Mouse (Mus musculus) hindbrain, postnatal 0 days (tissue): ENCODE data around the gene Mipep. TPM values are rescaled to one million over a fixed set of nuclear protein-coding genes. Genes with fewer than 3 reads are reported as not detected.

ENCODE experiments used
- ATAC-seq: fragments of 200-750 bp; cut with Nextera tagmentation; 2 replicates; pipeline ENCODE4 v1.8.0; 2017; ENCODE audit warnings: mild to moderate bottlenecking, moderate TSS enrichment, moderate library complexity
- DNase-seq: peaks from one replicate; pipeline ENCODE4 v3.0.0-alpha.2; 2015; ENCODE audit warnings: low spot score
- H3K27ac ChIP-seq: fragments of 300-500 bp; sonication (generic); 2 replicates; pipeline ENCODE4 v1.5.1; 2014; ENCODE audit warnings: mild to moderate bottlenecking
- H3K27me3 ChIP-seq: fragments of 300-500 bp; sonication (generic); 2 replicates; pipeline ENCODE4 v1.6.1; 2014; ENCODE audit warnings: low read length, mixed read lengths; ENCODE audit not compliant: insufficient read depth
- H3K36me3 ChIP-seq: fragments of 300-500 bp; sonication (generic); 2 replicates; pipeline ENCODE4 v1.6.1; 2014; ENCODE audit warnings: low read length, mixed read lengths; ENCODE audit not compliant: insufficient read depth
- H3K4me1 ChIP-seq: fragments of 300-500 bp; sonication (generic); 2 replicates; pipeline ENCODE4 v1.6.1; 2014; ENCODE audit warnings: antibody characterized with exemption, low read length, mixed read lengths; ENCODE audit not compliant: insufficient read depth
- H3K4me2 ChIP-seq: fragments of 300-500 bp; sonication (generic); 2 replicates; pipeline ENCODE4 v1.6.1; 2014; ENCODE audit warnings: low read depth, mild to moderate bottlenecking, low read length, moderate library complexity, mixed read lengths
- H3K4me3 ChIP-seq: fragments of 300-500 bp; sonication (generic); 2 replicates; pipeline ENCODE4 v1.5.1; 2014; ENCODE audit warnings: low read length
- H3K9ac ChIP-seq: fragments of 300-500 bp; sonication (generic); replicated peaks from 2 replicates; pipeline ENCODE4 v1.6.1; 2014; ENCODE audit warnings: mild to moderate bottlenecking, low read length, moderate library complexity, mixed read lengths
- H3K9me3 ChIP-seq: fragments of 300-500 bp; sonication (generic); 2 replicates; pipeline ENCODE4 v1.6.1; 2016; ENCODE audit warnings: low read length, mixed read lengths
- CTCF ChIP-seq: IDR thresholded peaks from 2 replicates; pipeline ENCODE4 v1.5.1; 2016; ENCODE audit warnings: antibody characterized with exemption, control low read depth, low read depth
- WGBS: fragments of 180-500 bp; shearing (Covaris S2); extraction: QIAGEN DNeasy Blood & Tissue Kit; methylation state at CpG from one replicate; pipeline ENCODE4 v1.1.7; 2014; 5-methylcytosine and 5-hydroxymethylcytosine counted together
- polyA plus RNA-seq: library from polyadenylated mRNA; unstranded; fragments of >200 nt; fragmentation: Nextera tagmentation; extraction: Ambion mirVana; gene quantifications from 2 replicates; pipeline ENCODE4 v1.2.1, GENCODE M21; 2015
- total RNA-seq: library from RNA; depleted of rRNA; stranded (reverse); fragments of >200 nt; gene quantifications from 2 replicates; pipeline ENCODE4 v1.2.3, GENCODE M21; 2014

Gene Mipep
- total and polyA plus RNA-seq, 2 experiments from 2014 or later, result 17.5 to 31.7 TPM

DNA sequence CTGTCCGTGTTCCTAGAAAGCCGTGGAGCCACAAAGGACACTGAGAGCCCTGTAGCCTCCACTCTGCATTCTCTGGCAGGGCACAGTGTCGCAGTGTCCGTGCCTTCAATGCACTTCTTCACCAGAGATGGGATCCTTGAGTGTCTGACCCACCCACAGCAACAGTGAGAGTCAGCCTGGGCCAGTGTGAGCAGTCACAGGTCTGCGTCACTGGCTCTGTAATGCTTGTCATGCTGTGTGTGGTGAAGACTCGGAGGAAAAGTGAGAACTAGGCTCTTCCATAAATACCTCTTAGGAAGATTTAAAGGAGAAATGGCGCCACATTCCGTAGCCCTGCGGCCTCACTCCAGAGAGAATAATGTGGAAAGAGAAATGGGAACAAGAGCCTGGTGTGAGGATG, 84.0 kb downstream of the Mipep start:
- H3K9me3 ChIP-seq, result no peaks in the 10 kb centered on the region
- no peaks in the 10 kb centered on the region for H3K27me3 ChIP-seq
- WGBS, result 56% methylated on average over 9 of the region's 9 CpGs
- ATAC-seq (no peak; the same call in 1 of the 2 replicates), DNase-seq (no peak)
- H3K36me3 ChIP-seq, result peaks cover 13% of the 10 kb centered on the region; the same call in 1 of the 2 replicates
- H3K27ac ChIP-seq, result no peak overlapping the region
- no peaks in the 10 kb centered on the region for H3K4me1 ChIP-seq
- no peak overlapping the region for H3K4me3 ChIP-seq
- no peak overlapping the region for H3K4me2 ChIP-seq
- no peak overlapping the region for H3K9ac ChIP-seq
- TF ChIP-seq CTCF, result no peak

DNA sequence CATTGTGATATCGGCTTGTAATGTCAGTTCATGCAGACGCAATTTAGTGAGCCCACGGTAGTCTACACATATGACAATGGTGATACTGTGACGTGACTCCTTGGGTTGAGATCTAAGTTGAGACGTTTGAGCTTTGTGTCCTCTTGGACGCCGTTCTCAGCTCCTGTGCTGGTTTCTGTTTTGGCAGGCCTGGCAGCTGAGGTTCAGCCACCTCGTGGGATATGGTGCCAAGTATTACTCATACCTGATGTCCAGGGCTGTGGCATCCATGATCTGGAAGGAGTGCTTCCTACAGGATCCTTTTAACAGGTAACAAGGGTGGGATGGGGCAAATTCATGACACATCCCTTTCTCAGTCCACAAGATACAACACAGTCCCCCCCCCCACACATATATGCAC, 87.5 kb downstream of the Mipep start:
- ATAC-seq (no peak), DNase-seq (no peak)
- TF ChIP-seq CTCF, result no peak
- WGBS, result 94% methylated on average over 8 of the region's 8 CpGs
- Histone ChIP-seq H3K27ac (no peak overlapping the region), H3K27me3 (no peaks in the 10 kb centered on the region), H3K4me3 (no peak overlapping the region), H3K4me2 (no peak overlapping the region), H3K9me3 (no peaks in the 10 kb centered on the region), H3K9ac (no peak overlapping the region), H3K36me3 (peaks cover 13% of the 10 kb centered on the region; the same call in 1 of the 2 replicates), H3K4me1 (no peaks in the 10 kb centered on the region)

DNA sequence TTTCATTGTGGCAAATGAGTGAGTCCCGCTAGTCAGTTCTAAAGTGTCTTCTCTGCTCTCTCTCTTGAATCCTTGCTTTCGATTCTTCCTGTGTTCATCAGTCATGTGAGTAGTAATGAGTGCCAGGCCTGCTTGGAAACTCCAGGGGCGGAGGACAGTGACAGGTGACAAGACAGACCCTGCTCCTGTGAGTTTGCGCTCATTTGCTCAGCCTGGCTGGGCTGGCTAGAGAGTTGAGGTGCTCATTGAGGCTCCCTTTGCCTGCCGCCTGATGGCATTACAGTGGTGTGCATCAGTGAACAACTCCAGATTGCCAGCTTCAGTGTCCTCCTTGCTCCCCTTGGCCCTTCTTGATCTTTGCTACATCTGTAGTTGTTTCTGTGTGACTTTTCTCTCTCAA, 97.7 kb downstream of the Mipep start:
- no peaks in the 10 kb centered on the region for H3K4me1 ChIP-seq
- TF ChIP-seq CTCF, result no peak
- no peak overlapping the region for H3K27ac ChIP-seq
- WGBS, result 89% methylated on average over 5 of the region's 5 CpGs
- no peaks in the 10 kb centered on the region for H3K36me3 ChIP-seq
- no peak for ATAC-seq
- H3K4me2 ChIP-seq, result no peak overlapping the region
- no peaks in the 10 kb centered on the region for H3K9me3 ChIP-seq
- DNase-seq, result no peak
- no peaks in the 10 kb centered on the region for H3K27me3 ChIP-seq
- H3K9ac ChIP-seq, result no peak overlapping the region
- H3K4me3 ChIP-seq, result no peak overlapping the region

DNA sequence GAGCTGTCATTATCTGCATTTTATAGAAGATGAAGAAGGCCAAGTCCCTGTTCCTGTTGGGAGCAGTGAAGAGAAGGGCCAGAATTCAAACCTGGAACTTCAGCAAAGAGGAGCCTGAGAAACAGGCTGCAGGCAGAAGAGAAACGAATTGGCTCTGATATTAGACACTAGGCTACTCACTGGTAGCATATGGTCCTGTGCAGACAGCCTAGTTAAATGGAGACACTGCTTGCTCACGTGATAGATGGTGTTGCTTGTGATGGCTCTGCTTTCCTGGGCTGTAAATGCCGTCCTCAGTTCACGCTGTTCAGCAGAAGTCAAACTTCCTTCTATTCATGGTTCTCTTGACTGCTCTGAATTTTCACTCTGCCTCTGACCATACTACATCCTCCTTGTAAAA, 98.3 kb downstream of the Mipep start:
- no peak for ATAC-seq
- TF ChIP-seq CTCF, result no peak
- 81% methylated on average over 4 of the region's 4 CpGs for WGBS

DNA sequence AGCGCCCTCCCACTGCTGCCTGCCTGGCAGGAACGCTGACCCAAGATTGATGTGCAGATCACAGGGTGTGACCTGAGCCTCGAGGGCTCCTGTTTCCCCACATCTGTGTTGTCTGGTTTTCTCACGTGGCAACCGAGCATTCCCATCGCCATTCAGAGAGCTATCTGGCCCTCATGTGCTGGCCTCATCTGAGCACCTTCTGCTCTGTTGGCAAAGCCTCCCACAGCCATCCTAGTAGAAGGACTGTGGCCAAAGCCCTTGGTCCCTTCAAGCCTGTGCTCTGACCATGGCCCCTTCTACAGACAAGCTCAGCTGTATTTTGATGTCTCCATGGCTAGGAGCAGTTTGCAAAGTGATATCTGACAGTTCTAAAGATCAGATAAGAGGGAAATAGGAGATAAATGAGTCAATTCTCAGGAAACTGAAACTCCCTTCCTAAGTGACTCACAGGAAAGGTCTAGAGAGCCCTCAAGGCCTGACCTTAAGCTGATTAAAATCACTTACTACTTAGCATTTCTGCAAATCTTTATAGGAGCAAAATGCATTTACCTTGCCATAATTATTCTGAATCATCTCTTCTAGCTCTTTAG, 101.1 kb downstream of the Mipep start:
- H3K4me2 ChIP-seq, result no peak overlapping the region
- DNase-seq, result no peak
- no peaks in the 10 kb centered on the region for H3K9me3 ChIP-seq
- H3K36me3 ChIP-seq, result no peaks in the 10 kb centered on the region
- H3K9ac ChIP-seq, result no peak overlapping the region
- H3K4me1 ChIP-seq, result no peaks in the 10 kb centered on the region
- no peaks in the 10 kb centered on the region for H3K27me3 ChIP-seq
- H3K27ac ChIP-seq, result no peak overlapping the region
- WGBS, result 44% methylated on average over 6 of the region's 6 CpGs
- no peak; the same call in 1 of the 2 replicates for ATAC-seq
- H3K4me3 ChIP-seq, result no peak overlapping the region
- no peak for TF ChIP-seq CTCF

More for the DNA sequence above, 98.3 kb downstream of the Mipep start:
- no peaks in the 10 kb centered on the region for H3K4me1 ChIP-seq
- H3K9me3 ChIP-seq, result no peaks in the 10 kb centered on the region
- H3K9ac ChIP-seq, result no peak overlapping the region
- no peaks in the 10 kb centered on the region for H3K36me3 ChIP-seq
- no peaks in the 10 kb centered on the region for H3K27me3 ChIP-seq
- H3K4me3 ChIP-seq, result no peak overlapping the region
- DNase-seq, result no peak
- no peak overlapping the region for H3K4me2 ChIP-seq
- H3K27ac ChIP-seq, result no peak overlapping the region

DNA sequence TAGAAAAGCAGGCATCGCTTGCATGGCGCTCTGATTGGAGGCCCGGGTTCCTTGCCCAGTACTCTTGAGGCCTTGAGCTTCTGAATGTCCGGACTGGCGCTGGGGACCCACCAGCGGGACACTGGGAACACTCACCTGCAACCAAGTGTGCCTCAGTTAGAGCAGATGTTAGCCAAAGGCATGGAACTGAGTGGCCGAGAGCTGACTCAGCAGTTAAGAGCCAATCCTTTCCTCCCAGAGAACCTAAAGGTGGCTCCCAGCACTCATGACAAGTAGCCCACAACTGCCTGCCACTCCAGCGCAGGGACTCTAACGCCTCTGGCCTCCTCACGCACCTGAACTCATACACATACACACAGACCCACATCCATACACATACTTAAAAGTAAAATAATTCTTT, 109.5 kb downstream of the Mipep start:
- Histone ChIP-seq H3K4me1 (no peaks in the 10 kb centered on the region), H3K36me3 (no peaks in the 10 kb centered on the region), H3K9me3 (no peaks in the 10 kb centered on the region), H3K27me3 (no peaks in the 10 kb centered on the region), H3K4me2 (no peak overlapping the region), H3K27ac (no peak overlapping the region), H3K4me3 (no peak overlapping the region), H3K9ac (no peak overlapping the region)
- ATAC-seq (no peak), DNase-seq (no peak)
- no peak for TF ChIP-seq CTCF
- WGBS, result 96% methylated on average over 10 of the region's 10 CpGs

DNA sequence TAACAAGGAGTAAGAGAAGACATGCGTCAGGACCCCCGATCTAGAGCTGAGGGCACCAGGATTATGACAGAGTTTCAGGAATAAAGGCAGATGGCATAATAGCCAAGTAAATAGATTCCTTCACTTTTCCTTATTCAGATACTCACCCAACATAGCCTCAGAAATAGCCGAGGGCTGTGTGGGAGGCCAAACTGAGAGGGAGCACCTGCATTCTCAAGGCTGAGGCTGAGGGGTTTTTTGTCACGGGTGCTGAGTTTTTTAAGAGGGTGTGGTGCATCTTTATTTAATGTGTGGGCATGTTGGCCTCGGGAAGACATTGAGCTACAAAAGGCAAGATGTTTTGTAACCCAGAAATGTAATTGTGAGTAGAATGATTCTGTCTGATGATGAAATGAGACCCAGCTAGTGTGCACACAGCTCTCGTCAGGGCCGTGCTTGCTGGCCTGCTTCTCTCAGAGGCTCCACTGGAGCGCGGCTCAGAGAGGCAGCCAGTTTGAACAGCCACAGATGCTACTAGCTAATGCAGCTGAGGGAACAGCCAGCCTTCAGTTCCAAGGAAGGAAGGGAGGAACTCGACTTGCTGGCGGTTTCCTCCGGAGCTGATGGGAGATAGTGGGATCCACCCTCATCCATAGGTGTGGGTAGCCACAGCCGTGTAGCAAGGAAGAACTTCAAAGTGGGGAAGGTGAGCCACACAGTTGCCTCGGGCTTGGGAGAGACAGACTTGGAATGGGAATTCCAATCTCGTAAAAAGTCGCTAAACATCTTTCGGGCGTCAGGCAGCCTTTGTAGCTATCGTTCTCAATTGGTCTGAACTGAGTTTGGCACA, 111.0 kb downstream of the Mipep start:
- 71% methylated on average over 19 of the region's 19 CpGs for WGBS
- no peak for ATAC-seq

More for the DNA sequence above, 111.0 kb downstream of the Mipep start:
- H3K9ac ChIP-seq, result no peak overlapping the region
- no peak overlapping the region for H3K4me2 ChIP-seq
- no peaks in the 10 kb centered on the region for H3K9me3 ChIP-seq
- H3K4me3 ChIP-seq, result no peak overlapping the region
- no peak overlapping the region for H3K27ac ChIP-seq
- no peak for DNase-seq
- TF ChIP-seq CTCF, result no peak
- no peaks in the 10 kb centered on the region for H3K27me3 ChIP-seq
- no peaks in the 10 kb centered on the region for H3K4me1 ChIP-seq
- no peaks in the 10 kb centered on the region for H3K36me3 ChIP-seq
